Mouse (Mus musculus): Measurements from ENCODE around the gene Dtx1.

- TF ChIP-seq CTCF (IDR thresholded peaks at IDR 0.05; ENCODE audit: low read depth, low read length) (no peak), POLR2AphosphoS5 (IDR thresholded peaks at IDR 0.05; ENCODE audit: insufficient replicate concordance, low read depth, low read length) (no peak)
These were observed 80.6 kb downstream of the Dtx1 start for GRCm38 (mm10) chr5:120631128-120631527.
